Mouse (Mus musculus): ENCODE results near the gene Usp7. TPM values are rescaled to one million over a fixed set of nuclear protein-coding genes. Genes with fewer than 3 reads are reported as not detected.
A peak's percentile ranks its signal among the peaks of the same experiment; 100 is the strongest.
"Not testable (repeated sequence)": the region's sequence is repeated elsewhere in the genome, so short reads cannot be mapped to it uniquely, and the experiment has no call there.

Gene Usp7
- polyA plus RNA-seq, 1 experiment from 2014 or later, result 35.9 TPM

DNA sequence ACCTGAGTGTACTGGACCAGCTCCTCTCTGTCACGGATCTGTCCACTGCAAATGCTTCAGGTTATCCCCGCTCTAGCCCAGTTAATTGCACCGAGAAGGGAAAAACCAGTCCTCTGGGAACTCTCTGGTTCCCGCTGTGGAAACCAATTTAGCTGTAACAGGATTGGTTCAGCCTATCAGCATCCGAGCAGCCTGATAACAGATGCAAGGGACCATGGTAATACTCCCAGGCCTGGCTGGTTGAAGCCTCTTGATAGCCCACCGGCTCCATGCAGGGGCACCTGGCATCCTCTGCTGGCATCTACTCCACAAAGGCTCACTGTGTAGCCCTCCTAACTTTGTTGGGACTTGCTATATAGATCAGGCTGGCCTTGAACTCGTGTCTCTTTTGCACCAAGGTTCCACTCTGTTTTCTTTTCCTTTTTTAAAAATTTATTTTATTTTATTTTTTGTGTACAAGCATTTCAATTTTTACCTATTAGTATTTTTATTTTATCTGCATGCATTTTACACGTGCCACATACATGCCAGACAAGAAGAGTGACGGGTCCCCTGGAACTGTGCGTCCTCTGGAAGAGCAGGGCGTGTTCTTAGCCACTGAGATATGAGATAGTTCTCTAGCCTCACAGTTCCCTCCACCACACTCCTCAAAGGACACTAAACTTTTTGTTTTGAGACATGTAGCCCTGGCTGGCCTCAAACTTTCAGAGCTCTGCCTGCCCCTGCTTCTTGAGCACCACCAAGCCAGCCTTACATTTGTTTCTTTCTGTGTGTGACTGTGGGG lies 27.8 kb downstream of the Usp7 start:
- 0 out of 2 replicates have a peak, but pooled peaks have one; percentile 30 for ATAC-seq (ENCODE audit: low FRiP score, low read depth)
- H3K27ac ChIP-seq (replicated peaks), result no peak overlapping the region
- 0 out of 2 replicates have a peak, but pooled peaks cover 6% of the 10 kb centered on the region for H3K27me3 ChIP-seq
- no peaks in the 10 kb centered on the region; the same call in 1 of the 2 replicates for H3K4me1 ChIP-seq
- 49% methylated on average over 11 of the region's 11 CpGs for whole genome bisulfite sequencing
- no peak overlapping the region for H3K9ac ChIP-seq (replicated peaks)
- H3K36me3 ChIP-seq, result no peaks in the 10 kb centered on the region
- H3K4me2 ChIP-seq (replicated peaks), result no peak overlapping the region
- no peak overlapping the region for H3K4me3 ChIP-seq
- no peaks in the 10 kb centered on the region for H3K9me3 ChIP-seq

DNA sequence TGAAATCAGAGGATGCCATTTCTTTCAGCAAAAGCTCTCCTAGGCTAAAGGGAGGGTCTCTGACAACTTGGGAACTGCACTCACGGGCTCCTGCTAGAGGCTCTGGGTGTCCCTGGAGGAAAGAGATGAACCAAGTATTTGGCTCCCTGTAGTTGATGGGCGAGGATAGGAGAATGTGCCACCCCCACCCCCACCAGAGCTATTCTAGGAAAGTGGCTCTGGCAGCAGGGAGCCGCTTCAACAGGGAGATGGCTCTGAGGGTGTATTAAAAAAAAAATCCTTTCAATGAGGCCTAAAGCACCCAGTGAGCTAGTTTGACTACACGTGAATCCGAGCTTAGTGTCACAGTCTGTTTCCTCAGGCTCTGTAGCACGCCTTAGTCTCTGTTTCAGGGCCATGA lies 29.1 kb downstream of the Usp7 start:
- Histone ChIP-seq H3K9me3 (no peaks in the 10 kb centered on the region), H3K9ac (replicated peaks) (no peak overlapping the region), H3K27ac (replicated peaks) (no peak overlapping the region), H3K27me3 (0 out of 2 replicates have a peak, but pooled peaks cover 2% of the 10 kb centered on the region), H3K4me3 (no peak overlapping the region), H3K36me3 (no peaks in the 10 kb centered on the region), H3K4me1 (no peaks in the 10 kb centered on the region; the same call in 1 of the 2 replicates), H3K4me2 (replicated peaks) (no peak overlapping the region)
- no peak for ATAC-seq (ENCODE audit: low FRiP score, low read depth)
- 70% methylated on average over 6 of the region's 6 CpGs for WGBS

GRCm38 (mm10) chr16:8761894-8762293 lies 30.2 kb downstream of the Usp7 start:
- Histone ChIP-seq H3K4me2 (replicated peaks) (no peak overlapping the region), H3K4me1 (no peaks in the 10 kb centered on the region; the same call in 1 of the 2 replicates), H3K4me3 (no peak overlapping the region), H3K27ac (replicated peaks) (no peak overlapping the region), H3K9ac (replicated peaks) (no peak overlapping the region), H3K27me3 (no peaks in the 10 kb centered on the region), H3K9me3 (no peaks in the 10 kb centered on the region), H3K36me3 (no peaks in the 10 kb centered on the region)
- 83% methylated on average over 2 of the region's 2 CpGs for WGBS
- no peak for ATAC-seq (ENCODE audit: low FRiP score, low read depth)

- no peak overlapping the region for H3K9ac ChIP-seq (replicated peaks)
- ATAC-seq (ENCODE audit: low FRiP score, low read depth), result no peak
- no peaks in the 10 kb centered on the region for H3K27me3 ChIP-seq
- no peak overlapping the region for H3K4me3 ChIP-seq
- H3K4me1 ChIP-seq, result no peaks in the 10 kb centered on the region; the same call in 1 of the 2 replicates
- H3K4me2 ChIP-seq (replicated peaks), result no peak overlapping the region
- no peaks in the 10 kb centered on the region for H3K36me3 ChIP-seq
- WGBS, result 92% methylated on average over 7 of the region's 7 CpGs
- no peaks in the 10 kb centered on the region for H3K9me3 ChIP-seq
- no peak overlapping the region for H3K27ac ChIP-seq (replicated peaks)
Observed at GRCm38 (mm10) chr16:8761005-8761404, 31.1 kb downstream of the Usp7 start.

DNA sequence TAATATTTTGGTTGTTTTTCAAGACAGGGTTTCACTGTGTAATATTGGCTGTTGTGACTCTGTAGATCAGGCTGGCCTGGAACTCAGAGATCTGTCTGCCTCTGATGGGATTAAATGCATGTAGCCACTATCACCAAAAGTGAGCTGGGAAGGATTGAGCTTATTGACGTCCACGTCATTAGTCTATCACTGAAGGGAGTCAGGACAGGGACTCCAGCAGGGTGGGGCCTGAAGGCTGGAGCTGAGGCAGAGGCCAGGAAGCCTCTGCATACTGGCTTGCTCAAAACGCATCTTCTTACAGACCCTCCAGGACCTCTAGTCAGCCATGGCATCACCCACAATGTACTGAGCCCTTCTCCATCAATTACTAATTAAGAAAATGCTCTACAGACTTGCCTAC lies 33.1 kb downstream of the Usp7 start:
- H3K27me3 ChIP-seq, result no peaks in the 10 kb centered on the region
- no peak overlapping the region for H3K4me2 ChIP-seq (replicated peaks)
- H3K27ac ChIP-seq (replicated peaks), result no peak overlapping the region
- no peak for ATAC-seq (ENCODE audit: low FRiP score, low read depth)
- H3K36me3 ChIP-seq, result no peaks in the 10 kb centered on the region
- H3K4me1 ChIP-seq, result no peaks in the 10 kb centered on the region; the same call in 1 of the 2 replicates
- no peaks in the 10 kb centered on the region for H3K9me3 ChIP-seq
- 73% methylated on average over 3 of the region's 3 CpGs for WGBS
- H3K4me3 ChIP-seq, result no peak overlapping the region
- H3K9ac ChIP-seq (replicated peaks), result no peak overlapping the region

GRCm38 (mm10) chr16:8758193-8758592 lies 33.9 kb downstream of the Usp7 start:
- ATAC-seq (ENCODE audit: low FRiP score, low read depth), result no peak
- 80% methylated on average over 2 of the region's 2 CpGs for WGBS
- no peaks in the 10 kb centered on the region for H3K4me1 ChIP-seq
- no peaks in the 10 kb centered on the region for H3K36me3 ChIP-seq
- H3K27ac ChIP-seq (replicated peaks), result no peak overlapping the region
- no peak overlapping the region for H3K4me2 ChIP-seq (replicated peaks)
- no peaks in the 10 kb centered on the region for H3K9me3 ChIP-seq
- H3K4me3 ChIP-seq, result no peak overlapping the region
- H3K27me3 ChIP-seq, result no peaks in the 10 kb centered on the region
- H3K9ac ChIP-seq (replicated peaks), result no peak overlapping the region

- H3K9me3 ChIP-seq; ATAC-seq (ENCODE audit: low FRiP score, low read depth); H3K36me3 ChIP-seq; H3K4me2 ChIP-seq (replicated peaks); H3K4me1 ChIP-seq; H3K9ac ChIP-seq (replicated peaks); H3K27ac ChIP-seq (replicated peaks); H3K4me3 ChIP-seq; H3K27me3 ChIP-seq: not testable (repeated sequence)
- WGBS, result 93% methylated on average over 6 of the region's 6 CpGs
Observed at GRCm38 (mm10) chr16:8757586-8757985, 34.5 kb downstream of the Usp7 start.

DNA sequence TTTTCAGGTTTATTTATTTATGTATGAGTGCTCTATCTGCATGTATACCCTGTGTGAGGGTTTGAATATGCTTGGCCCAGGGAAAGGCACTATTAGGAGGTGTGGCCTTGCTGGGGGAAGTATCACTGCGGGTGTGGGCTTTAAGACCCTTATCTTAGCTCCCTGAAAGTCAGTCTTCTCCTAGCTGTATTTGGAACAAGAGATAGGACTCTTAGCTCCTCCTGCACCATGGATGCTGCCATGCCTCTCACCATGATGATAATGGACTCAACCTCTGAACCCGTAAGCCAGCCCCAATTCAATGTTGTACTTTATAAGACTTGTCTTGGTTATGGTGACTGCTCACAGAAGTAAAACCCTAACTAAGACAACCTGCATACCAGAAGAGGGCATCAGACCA lies 39.8 kb downstream of the Usp7 start:
- ATAC-seq (ENCODE audit: low FRiP score, low read depth), result no peak
- Histone ChIP-seq H3K4me2 (replicated peaks) (no peak overlapping the region), H3K27ac (replicated peaks) (no peak overlapping the region), H3K9me3 (no peaks in the 10 kb centered on the region), H3K36me3 (no peaks in the 10 kb centered on the region), H3K4me1 (no peaks in the 10 kb centered on the region), H3K27me3 (no peaks in the 10 kb centered on the region), H3K9ac (replicated peaks) (no peak overlapping the region), H3K4me3 (no peak overlapping the region)
- WGBS, result 86% methylated on average over 2 of the region's 2 CpGs

DNA sequence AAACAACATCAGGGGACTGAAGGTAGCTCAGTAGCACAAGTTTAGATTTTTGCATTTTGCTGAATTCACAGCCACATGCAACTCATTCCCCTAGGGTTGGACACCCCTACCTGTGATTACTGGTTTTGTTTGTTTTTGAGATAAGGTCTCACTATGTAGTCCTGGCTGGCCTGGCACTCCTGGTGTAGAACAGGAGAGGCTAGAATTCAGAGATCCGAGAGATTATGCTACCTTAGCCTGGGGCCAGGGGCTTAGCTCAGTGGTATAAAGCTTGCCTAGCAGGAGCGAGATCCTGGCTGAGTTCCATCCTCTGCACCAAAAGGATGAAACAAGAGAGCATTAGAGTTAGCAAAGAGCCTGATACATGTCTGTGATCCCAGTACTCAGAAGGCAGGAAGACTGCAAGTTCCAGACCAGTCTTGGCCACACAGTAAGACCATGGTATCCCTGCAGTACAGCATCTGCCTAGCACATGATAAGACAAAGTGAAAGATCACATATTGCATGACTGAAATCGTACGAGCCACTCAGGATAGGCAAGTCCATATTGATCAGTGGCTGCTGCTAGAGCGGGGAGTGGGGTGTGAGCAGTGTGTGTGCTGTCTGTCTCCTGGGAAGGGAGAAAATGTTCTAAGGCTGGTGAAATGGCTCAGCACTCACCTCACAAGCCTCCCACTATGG lies 40.4 kb downstream of the Usp7 start:
- Histone ChIP-seq H3K27ac (replicated peaks) (no peak overlapping the region), H3K4me3 (no peak overlapping the region), H3K9ac (replicated peaks) (no peak overlapping the region), H3K4me1 (no peaks in the 10 kb centered on the region), H3K4me2 (replicated peaks) (no peak overlapping the region), H3K27me3 (no peaks in the 10 kb centered on the region), H3K9me3 (no peaks in the 10 kb centered on the region), H3K36me3 (no peaks in the 10 kb centered on the region)
- WGBS, result 71% methylated on average over 5 of the region's 5 CpGs
- no peak for ATAC-seq (ENCODE audit: low FRiP score, low read depth)

- H3K4me2 ChIP-seq (replicated peaks), result no peak overlapping the region
- 93% methylated on average over 8 of the region's 8 CpGs for WGBS
Observed at GRCm38 (mm10) chr16:8748904-8749303, 43.2 kb downstream of the Usp7 start.

DNA sequence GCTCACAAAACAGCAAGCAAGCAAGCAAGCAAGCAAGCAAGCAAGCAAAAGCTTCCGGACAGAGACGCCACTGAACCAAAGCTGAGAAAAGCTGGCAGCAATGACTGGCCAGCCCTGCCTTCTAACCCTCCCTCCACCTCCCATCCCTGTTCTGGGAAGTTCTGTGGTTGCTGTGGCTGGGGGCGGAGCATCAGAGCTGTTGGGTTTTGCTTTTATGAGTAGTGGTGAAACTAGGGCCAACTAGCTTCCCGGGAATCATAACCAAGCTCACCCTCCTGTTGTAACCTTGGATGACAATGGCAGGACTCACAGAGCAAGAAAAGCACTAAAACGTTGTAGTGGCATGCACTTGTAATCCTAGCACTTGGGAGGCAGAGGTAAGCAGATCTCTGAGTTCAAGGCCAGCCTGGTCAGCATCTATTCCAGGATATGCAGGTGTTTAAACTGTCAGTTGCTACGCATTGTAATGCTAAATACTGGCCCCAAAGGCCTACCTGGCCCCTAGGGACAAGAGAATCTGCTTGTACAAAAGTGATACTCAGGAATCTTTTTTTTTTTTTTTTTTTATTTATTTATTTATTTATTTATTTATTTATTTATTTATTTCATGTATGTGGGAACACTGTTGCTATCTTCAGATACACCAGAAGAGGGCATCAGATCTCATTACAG lies 43.8 kb downstream of the Usp7 start:
- Histone ChIP-seq H3K9me3 (no peaks in the 10 kb centered on the region), H3K27ac (replicated peaks) (no peak overlapping the region), H3K36me3 (no peaks in the 10 kb centered on the region), H3K9ac (replicated peaks) (no peak overlapping the region), H3K4me3 (no peak overlapping the region), H3K4me1 (no peaks in the 10 kb centered on the region), H3K4me2 (replicated peaks) (no peak overlapping the region), H3K27me3 (no peaks in the 10 kb centered on the region)
- WGBS, result 84% methylated on average over 6 of the region's 6 CpGs
- ATAC-seq (ENCODE audit: low FRiP score, low read depth), result no peak

More at GRCm38 (mm10) chr16:8748904-8749303, 43.2 kb downstream of the Usp7 start:
- H3K4me3 ChIP-seq, result no peak overlapping the region
- no peaks in the 10 kb centered on the region for H3K4me1 ChIP-seq
- no peaks in the 10 kb centered on the region for H3K27me3 ChIP-seq
- H3K27ac ChIP-seq (replicated peaks), result no peak overlapping the region
- H3K9me3 ChIP-seq, result no peaks in the 10 kb centered on the region
- H3K36me3 ChIP-seq, result no peaks in the 10 kb centered on the region
- no peak for ATAC-seq (ENCODE audit: low FRiP score, low read depth)
- no peak overlapping the region for H3K9ac ChIP-seq (replicated peaks)

DNA sequence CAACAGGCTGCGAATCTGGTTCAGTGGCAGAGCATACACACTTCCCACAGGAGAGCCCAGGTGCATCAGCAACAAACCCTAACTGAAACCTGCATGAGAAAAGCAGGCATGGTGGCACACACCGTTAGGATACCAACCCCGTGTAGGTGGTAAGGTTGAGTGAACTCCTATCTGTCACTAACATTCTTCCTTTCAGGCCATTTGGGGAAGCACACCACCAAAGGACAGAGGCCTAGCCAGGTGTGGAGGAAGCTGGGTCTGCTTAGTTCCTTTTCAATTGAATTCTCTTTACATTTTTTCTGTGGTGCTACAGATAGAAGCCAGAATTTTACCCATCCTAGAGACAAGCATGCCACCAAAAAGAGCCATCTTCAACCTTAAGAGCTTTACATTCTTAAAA lies 44.3 kb downstream of the Usp7 start:
- Histone ChIP-seq H3K27me3 (no peaks in the 10 kb centered on the region), H3K36me3 (no peaks in the 10 kb centered on the region), H3K9ac (replicated peaks) (no peak overlapping the region), H3K4me2 (replicated peaks) (no peak overlapping the region), H3K9me3 (no peaks in the 10 kb centered on the region), H3K4me1 (no peaks in the 10 kb centered on the region), H3K27ac (replicated peaks) (no peak overlapping the region), H3K4me3 (no peak overlapping the region)
- no peak for ATAC-seq (ENCODE audit: low FRiP score, low read depth)
- WGBS, result 78% methylated on average over 3 of the region's 3 CpGs

Data from midbrain, embryonic 12.5 days (tissue).